Mouse (Mus musculus): Measurements from ENCODE around the gene Tshr. TPM values are rescaled to one million over a fixed set of nuclear protein-coding genes. Genes with fewer than 3 reads are reported as not detected.

Tshr gene
- total RNA-seq, 4 experiments from 2014 or later = 0.09 to 0.12 TPM; not detected in 2

- DNase-seq (ENCODE audit: low spot score) = no peak
Observed at GRCm38 (mm10) chr12:91587491-91588033, 203.2 kb downstream of the Tshr start.

GRCm38 (mm10) chr12:91588176-91588669 lies 203.9 kb downstream of the Tshr start:
- peak; percentile 96 for DNase-seq (ENCODE audit: low spot score)

- DNase-seq (ENCODE audit: low spot score) = peak; percentile 40
Observed at GRCm38 (mm10) chr12:91588670-91589541, 204.5 kb downstream of the Tshr start.

GRCm38 (mm10) chr12:91589542-91589846 lies 205.1 kb downstream of the Tshr start:
- DNase-seq (ENCODE audit: low spot score) = no peak

- DNase-seq (ENCODE audit: low spot score) = peak; percentile 92
Observed at GRCm38 (mm10) chr12:91589847-91590690, 205.7 kb downstream of the Tshr start, which contains the start of gene Gtf2a1. Gtf2a1 (minus strand) TSS chr12:91590487.

GRCm38 (mm10) chr12:91590716-91591115 lies 206.4 kb downstream of the Tshr start:
- peak; percentile 35 for DNase-seq (ENCODE audit: low spot score)

- DNase-seq (ENCODE audit: low spot score) = no peak
Observed at GRCm38 (mm10) chr12:91591191-91591590, 206.8 kb downstream of the Tshr start.

- DNase-seq (ENCODE audit: low spot score) = no peak
Observed at GRCm38 (mm10) chr12:91592128-91592527, 207.8 kb downstream of the Tshr start.

Other genes starting within 250 kb of the Tshr start
- gene Cep128, start 154 bp upstream of the Tshr start, total RNA-seq (2022) = 10 to 100 TPM; 11.5 to 16.4 (median 12.4) TPM
- 10 to 100 TPM; 24.5 to 31.5 (median 28.2) TPM for gene Gtf2a1, start 205.9 kb downstream of the Tshr start, total RNA-seq (2022)

Data from heart, adult 8-10 months (tissue).